Mouse (Mus musculus): Measurements from ENCODE around the gene Minos1. TPM values are rescaled to one million over a fixed set of nuclear protein-coding genes. Genes with fewer than 3 reads are reported as not detected.

Minos1 gene
- polyA plus RNA-seq, 1 experiment from 2014 or later, result 389 TPM

Other genes with a start within 250 kb of the Minos1 start
- gene Otud3, start 217.2 kb downstream of the Minos1 start, polyA plus RNA-seq (2016; fragmentation: Nextera tagmentation; extraction: Ambion mirVana), result 3.5 TPM in 2 replicates
- gene Rnf186, start 164.0 kb downstream of the Minos1 start, polyA plus RNA-seq (2016; fragmentation: Nextera tagmentation; extraction: Ambion mirVana), result not detected in 2 replicates
- 0.90 and 1.0 TPM in 2 replicates for gene Tmco4, start 158.2 kb downstream of the Minos1 start, polyA plus RNA-seq (2016; fragmentation: Nextera tagmentation; extraction: Ambion mirVana)
- gene Htr6, start 55.5 kb downstream of the Minos1 start, polyA plus RNA-seq (2016; fragmentation: Nextera tagmentation; extraction: Ambion mirVana), result 0.07 and 0.12 TPM in 2 replicates
- gene Nbl1, start 38.1 kb downstream of the Minos1 start, polyA plus RNA-seq (2016; fragmentation: Nextera tagmentation; extraction: Ambion mirVana), result 19.6 and 22.7 TPM in 2 replicates
- 340 and 360 TPM in 2 replicates for gene Capzb, start 61.8 kb upstream of the Minos1 start, polyA plus RNA-seq (2016; fragmentation: Nextera tagmentation; extraction: Ambion mirVana)
- gene Pqlc2, start 179.6 kb upstream of the Minos1 start, polyA plus RNA-seq (2016; fragmentation: Nextera tagmentation; extraction: Ambion mirVana), result 13.6 and 14.7 TPM in 2 replicates
- 117 and 120 TPM in 2 replicates for gene Akr7a5, start 179.6 kb upstream of the Minos1 start, polyA plus RNA-seq (2016; fragmentation: Nextera tagmentation; extraction: Ambion mirVana)
- gene Mrto4, start 221.5 kb upstream of the Minos1 start, polyA plus RNA-seq (2016; fragmentation: Nextera tagmentation; extraction: Ambion mirVana), result 186 and 195 TPM in 2 replicates
- 33.4 and 36.2 TPM in 2 replicates for gene Emc1, start 221.5 kb upstream of the Minos1 start, polyA plus RNA-seq (2016; fragmentation: Nextera tagmentation; extraction: Ambion mirVana)
- 57.4 and 63.4 TPM in 2 replicates for gene Ubr4, start 221.5 kb upstream of the Minos1 start, polyA plus RNA-seq (2016; fragmentation: Nextera tagmentation; extraction: Ambion mirVana)

All from forebrain, embryonic 10.5 days (tissue).